Mouse (Mus musculus) mouse trophoblast stem cell (cell line): ENCODE results near the gene Dmrtc2.
"Not testable (repeated sequence)": the region's sequence is repeated elsewhere in the genome, so short reads cannot be mapped to it uniquely, and the experiment has no call there.

Source experiments
- in situ Hi-C, 2 experiments: fragments of 300-500 bp; cut with MseI, MboI; formaldehyde crosslinking; loops; 2 replicates in 1 of 2; 3 replicates in 1 of 2; pipeline ENCODE4 v1.15.1; 2025

Gene Dmrtc2

GRCm38 (mm10) chr7:24864156-24864555 lies 5.7 kb upstream of the Dmrtc2 start:
- in situ Hi-C loops = no loop called here

- in situ Hi-C loops = no loop called here
These were observed 777 bp upstream of the Dmrtc2 start for GRCm38 (mm10) chr7:24869080-24869479.

GRCm38 (mm10) chr7:24877588-24877987 lies 7.7 kb downstream of the Dmrtc2 start:
- in situ Hi-C loops = no loop called here

- in situ Hi-C loops = no loop called here
These were observed 9.8 kb downstream of the Dmrtc2 start for GRCm38 (mm10) chr7:24879620-24880019.

GRCm38 (mm10) chr7:24882416-24883199 lies 12.8 kb downstream of the Dmrtc2 start:
- in situ Hi-C loops = no loop called here

GRCm38 (mm10) chr7:24883896-24884692 lies 14.2 kb downstream of the Dmrtc2 start, which contains the start of gene Rps19:
Rps19 (plus strand) TSS chr7:24884371.
- in situ Hi-C loops = no loop called here

GRCm38 (mm10) chr7:24884693-24885291 lies 14.9 kb downstream of the Dmrtc2 start:
- in situ Hi-C loops = no loop called here

- in situ Hi-C loops = no loop called here
These were observed 15.8 kb downstream of the Dmrtc2 start for GRCm38 (mm10) chr7:24885468-24886307.

GRCm38 (mm10) chr7:24886308-24886633 lies 16.4 kb downstream of the Dmrtc2 start:
- in situ Hi-C loops = no loop called here

GRCm38 (mm10) chr7:24887096-24887495 lies 17.2 kb downstream of the Dmrtc2 start:
- in situ Hi-C loops = no loop called here

GRCm38 (mm10) chr7:24889431-24890220 lies 19.8 kb downstream of the Dmrtc2 start:
- in situ Hi-C loops = no loop called here

- in situ Hi-C loops = no loop called here
These were observed 20.7 kb downstream of the Dmrtc2 start for GRCm38 (mm10) chr7:24890281-24891216.

- in situ Hi-C loops = no loop called here
These were observed 21.6 kb downstream of the Dmrtc2 start for GRCm38 (mm10) chr7:24891241-24892124.

- in situ Hi-C loops = no loop called here
These were observed 22.3 kb downstream of the Dmrtc2 start for GRCm38 (mm10) chr7:24892125-24892583.

- in situ Hi-C loops = not testable (repeated sequence)
These were observed 25.9 kb downstream of the Dmrtc2 start for GRCm38 (mm10) chr7:24895749-24896148.

GRCm38 (mm10) chr7:24896269-24896668 lies 26.4 kb downstream of the Dmrtc2 start:
- in situ Hi-C loops = no loop called here

GRCm38 (mm10) chr7:24897224-24897623 lies 27.4 kb downstream of the Dmrtc2 start, which contains the start of gene Cd79a:
Cd79a (plus strand) TSS chr7:24897381.
- in situ Hi-C loops = no loop called here

GRCm38 (mm10) chr7:24897959-24898358 lies 28.1 kb downstream of the Dmrtc2 start:
- in situ Hi-C loops = no loop called here
